Comparison of ENCODE assay signal across 29 mouse cellular contexts in the genomic region with DNA sequence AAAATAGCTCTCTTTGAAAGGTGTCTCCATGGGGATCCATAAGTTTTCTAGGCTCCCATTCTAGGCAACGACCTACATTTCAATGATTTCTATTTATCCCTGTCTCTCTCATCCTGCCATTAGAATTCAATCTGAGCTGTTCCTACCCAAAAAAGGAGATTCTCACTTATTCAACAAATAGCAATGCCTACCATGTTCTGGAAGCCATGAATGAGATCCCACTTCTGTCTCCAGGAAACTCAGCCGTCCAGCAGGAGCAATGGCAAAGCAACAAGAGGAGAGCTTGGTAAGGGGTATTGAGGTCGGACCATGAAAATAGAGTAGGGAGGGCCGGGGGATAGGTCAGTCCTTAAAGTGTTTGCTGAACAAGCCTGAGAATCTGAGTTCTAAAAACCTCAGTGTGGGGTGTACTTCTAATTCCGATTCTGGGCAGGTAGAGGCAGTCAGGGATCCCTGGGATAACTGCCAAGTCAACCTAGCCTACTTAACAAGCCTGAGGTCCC. TPM values are rescaled to one million over a fixed set of nuclear protein-coding genes. Genes with fewer than 3 reads are reported as not detected.
DNase-seq lines count a peak whose midpoint lies in the region; ATAC-seq and TF ChIP-seq lines count a peak whose summit lies in the region.
"Had no signal": no experiment of that assay in that cellular context is flagged by ENCODE, and none has a peak within 500 bp of the region (broad histone marks: within the 10 kb centered on the region; RNA-seq: fewer than 3 reads in every experiment).

No protein-coding gene starts in this region.

- 65% methylated on average over 5 of the region's 5 CpGs for WGBS in forebrain, postnatal 0 days
- 80% methylated on average over 5 of the region's 5 CpGs for WGBS in forebrain, embryonic 13.5 days
- WGBS in hindbrain, embryonic 14.5 days = 80% methylated on average over 5 of the region's 5 CpGs
- WGBS in hindbrain, embryonic 10.5 days = 84% methylated on average over 5 of the region's 5 CpGs
- WGBS in thymus, adult 2 months = 93% methylated on average over 5 of the region's 5 CpGs

- H3K9ac ChIP-seq in forebrain, postnatal 0 days = no peak overlapping the region
- H3K9ac ChIP-seq in forebrain, embryonic 13.5 days = no peak overlapping the region
- H3K9ac ChIP-seq in hindbrain, embryonic 14.5 days = no peak overlapping the region
- H3K9ac ChIP-seq: embryonic facial prominence, embryonic 12.5 days; forebrain, embryonic 15.5 days; heart, embryonic 13.5 days; limb, embryonic 13.5 days; lung, embryonic 15.5 days; midbrain, embryonic 12.5 days; neural tube, embryonic 13.5 days had no signal

- H3K27me3 ChIP-seq in forebrain, postnatal 0 days (ENCODE audit: insufficient read depth, low read length) = no peaks in the 10 kb centered on the region
- H3K27me3 ChIP-seq in forebrain, embryonic 13.5 days = no peaks in the 10 kb centered on the region
- no peaks in the 10 kb centered on the region for H3K27me3 ChIP-seq in hindbrain, embryonic 14.5 days (ENCODE audit: control insufficient read depth, insufficient read depth, low read length)
- H3K27me3 ChIP-seq in hindbrain, embryonic 10.5 days (ENCODE audit: insufficient read depth, poor library complexity, severe bottlenecking) = no peaks in the 10 kb centered on the region
- no peaks in the 10 kb centered on the region for H3K27me3 ChIP-seq in thymus, adult 2 months (ENCODE audit: control insufficient read depth, insufficient read depth, low read length)
- H3K27me3 ChIP-seq: CH12.LX; embryonic facial prominence, embryonic 12.5 days; forebrain, embryonic 15.5 days; heart, embryonic 13.5 days; limb, embryonic 13.5 days; lung, embryonic 15.5 days; midbrain, embryonic 12.5 days; neural tube, embryonic 13.5 days had no signal

- 0 out of 2 replicates have a peak overlapping the region, but pooled peaks have one; percentile 35 for H3K27ac ChIP-seq in forebrain, postnatal 0 days (ENCODE audit: low read depth, low read length)
- no peak overlapping the region for H3K27ac ChIP-seq in forebrain, embryonic 13.5 days
- 0 out of 2 replicates have a peak overlapping the region, but pooled peaks have one; percentile 18 for H3K27ac ChIP-seq in hindbrain, embryonic 14.5 days
- no peak overlapping the region for H3K27ac ChIP-seq in hindbrain, embryonic 10.5 days
- peak overlapping the region; percentile 69 for H3K27ac ChIP-seq in layer of hippocampus, adult 2 months
- H3K27ac ChIP-seq in thymus, adult 2 months (ENCODE audit: control insufficient read depth, insufficient read depth, low read length) = peak overlapping the region; percentile 82
- H3K27ac ChIP-seq: embryonic facial prominence, embryonic 12.5 days; forebrain, embryonic 15.5 days; heart, embryonic 13.5 days; limb, embryonic 13.5 days; lung, embryonic 15.5 days; midbrain, embryonic 12.5 days; neural tube, embryonic 13.5 days had no signal

- H3K9me3 ChIP-seq in forebrain, postnatal 0 days (ENCODE audit: low read length) = no peaks in the 10 kb centered on the region
- H3K9me3 ChIP-seq in forebrain, embryonic 13.5 days (replicated peaks) = no peaks in the 10 kb centered on the region
- H3K9me3 ChIP-seq in hindbrain, embryonic 14.5 days (ENCODE audit: control insufficient read depth, low read length) = no peaks in the 10 kb centered on the region
- no peaks in the 10 kb centered on the region for H3K9me3 ChIP-seq in hindbrain, embryonic 10.5 days
- H3K9me3 ChIP-seq: embryonic facial prominence, embryonic 12.5 days; forebrain, embryonic 15.5 days; heart, embryonic 13.5 days; limb, embryonic 13.5 days; lung, embryonic 15.5 days; midbrain, embryonic 12.5 days; neural tube, embryonic 13.5 days had no signal

- peaks cover 56% of the 10 kb centered on the region for H3K36me3 ChIP-seq in forebrain, postnatal 0 days (ENCODE audit: insufficient read depth)
- H3K36me3 ChIP-seq in forebrain, embryonic 13.5 days (ENCODE audit: poor library complexity, severe bottlenecking) = peaks cover 96% of the 10 kb centered on the region
- H3K36me3 ChIP-seq in hindbrain, embryonic 14.5 days (replicated peaks; ENCODE audit: control insufficient read depth, insufficient read depth) = peaks cover 97% of the 10 kb centered on the region
- H3K36me3 ChIP-seq in hindbrain, embryonic 10.5 days = peaks cover 99% of the 10 kb centered on the region
- peaks cover 28% of the 10 kb centered on the region for H3K36me3 ChIP-seq in thymus, adult 2 months (ENCODE audit: control insufficient read depth, insufficient read depth, low read length)

- peak; percentile 26; the same call in 1 of the 2 replicates for ATAC-seq in forebrain, postnatal 0 days
- no peak for ATAC-seq in forebrain, embryonic 13.5 days
- ATAC-seq in hindbrain, embryonic 14.5 days (ENCODE audit: low FRiP score) = peak; percentile 38; the same call in 1 of the 2 replicates
- ATAC-seq: activated CD4-positive, CD25-positive, alpha-beta regulatory T cell, adult 4 months; forebrain, embryonic 15.5 days; intestine, postnatal 0 days had no signal

- DNase-seq in forebrain, postnatal 0 days = no peak
- DNase-seq in hindbrain, embryonic 14.5 days (ENCODE audit: low spot score) = no peak
- DNase-seq in hindbrain, embryonic 10.5 days (ENCODE audit: low spot score) = no peak
- no peak for DNase-seq in layer of hippocampus, adult 2 months (ENCODE audit: low spot score in 2 of 2)
- DNase-seq in layer of hippocampus, postnatal 10 days (ENCODE audit: low spot score in 2 of 2) = no peak
- DNase-seq in thymus, adult 2 months = no peak
- DNase-seq in thymus, postnatal 10 days (ENCODE audit: low spot score in 2 of 2) = no peak
- DNase-seq: adrenal gland, adult 2 months; adrenal gland, postnatal 36 days; cerebellum, adult 11 months; cerebellum, adult 9-10 months; cerebellum, postnatal 36 days; embryo, embryonic 11 days; gastrocnemius, postnatal 14 days; heart, postnatal 14 days; kidney, postnatal 25 days had no signal

- TF ChIP-seq POLR2A in thymus, adult 2 months (IDR thresholded peaks at IDR 0.05; ENCODE audit: control insufficient read depth, extremely low read depth, insufficient read depth, low read length, poor library complexity) = no peak

- peaks cover 15% of the 10 kb centered on the region for H3K4me1 ChIP-seq in forebrain, postnatal 0 days (ENCODE audit: insufficient read depth)
- peaks cover 64% of the 10 kb centered on the region for H3K4me1 ChIP-seq in forebrain, embryonic 13.5 days
- H3K4me1 ChIP-seq in hindbrain, embryonic 14.5 days (replicated peaks; ENCODE audit: control insufficient read depth, insufficient read depth, low read length) = peaks cover 73% of the 10 kb centered on the region
- peaks cover 23% of the 10 kb centered on the region for H3K4me1 ChIP-seq in hindbrain, embryonic 10.5 days (replicated peaks)
- H3K4me1 ChIP-seq in thymus, adult 2 months (replicated peaks; ENCODE audit: control insufficient read depth, insufficient read depth, low read length) = peaks cover 38% of the 10 kb centered on the region

- TF ChIP-seq CTCF in forebrain, postnatal 0 days (IDR thresholded peaks at IDR 0.05; ENCODE audit: low read depth) = no peak
- TF ChIP-seq CTCF in layer of hippocampus, adult 2 months (conservative IDR thresholded peaks at IDR 0.05) = no peak
- no peak for TF ChIP-seq CTCF in thymus, adult 2 months (IDR thresholded peaks at IDR 0.05; ENCODE audit: borderline replicate concordance, control insufficient read depth, extremely low read depth, insufficient read depth, low read length, poor library complexity)

- H3K4me3 ChIP-seq in forebrain, postnatal 0 days (ENCODE audit: low read depth, low read length) = no peak overlapping the region
- H3K4me3 ChIP-seq in forebrain, embryonic 13.5 days = no peak overlapping the region
- no peak overlapping the region for H3K4me3 ChIP-seq in hindbrain, embryonic 14.5 days (replicated peaks; ENCODE audit: low read length)
- no peak overlapping the region for H3K4me3 ChIP-seq in hindbrain, embryonic 10.5 days
- 0 out of 2 replicates have a peak overlapping the region, but pooled peaks have one; percentile 2 for H3K4me3 ChIP-seq in layer of hippocampus, adult 2 months
- H3K4me3 ChIP-seq in thymus, adult 2 months (ENCODE audit: control insufficient read depth, insufficient read depth, low read length) = no peak overlapping the region
- H3K4me3 ChIP-seq: embryonic facial prominence, embryonic 12.5 days; forebrain, embryonic 15.5 days; heart, embryonic 13.5 days; limb, embryonic 13.5 days; lung, embryonic 15.5 days; midbrain, embryonic 12.5 days; myocyte; neural tube, embryonic 13.5 days had no signal

- no peak overlapping the region for H3K4me2 ChIP-seq in forebrain, postnatal 0 days (ENCODE audit: low read depth)
- H3K4me2 ChIP-seq in forebrain, embryonic 13.5 days = no peak overlapping the region
- H3K4me2 ChIP-seq in hindbrain, embryonic 14.5 days (replicated peaks) = no peak overlapping the region
- H3K4me2 ChIP-seq: embryonic facial prominence, embryonic 12.5 days; forebrain, embryonic 15.5 days; heart, embryonic 13.5 days; limb, embryonic 13.5 days; liver, embryonic 11.5 days; lung, embryonic 15.5 days; midbrain, embryonic 12.5 days; neural tube, embryonic 13.5 days had no signal

RNA-seq across cellular contexts. Expression of gene Trib2, which starts 12.7 kb away (rescaled TPM):
- total RNA-seq in forebrain, postnatal 0 days (2014; rRNA removed) = 114 and 152 TPM in 2 replicates
- 59.0 and 82.3 TPM in 2 replicates for polyA plus RNA-seq in forebrain, postnatal 0 days (2015; fragmentation: Nextera tagmentation; extraction: Ambion mirVana)
- polyA plus RNA-seq in forebrain, embryonic 13.5 days (2015; fragmentation: Nextera tagmentation; extraction: Ambion mirVana) = 76.6 and 81.6 TPM in 2 replicates
- 150 and 174 TPM in 2 replicates for polyA plus RNA-seq in hindbrain, embryonic 14.5 days (2014; fragmentation: Nextera tagmentation; extraction: Ambion mirVana)
- polyA plus RNA-seq in hindbrain, embryonic 10.5 days (2016; fragmentation: Nextera tagmentation; extraction: Ambion mirVana) = 41.6 and 56.9 TPM in 2 replicates
- total RNA-seq in layer of hippocampus, adult 2 months (2021) = 10 to 100 TPM; 32.2 to 33.5 TPM
- 10 to 100 TPM; 71.6 to 72.5 TPM for total RNA-seq in layer of hippocampus, postnatal 10 days (2021)
- 46.3 and 49.5 TPM in 2 replicates for polyA plus RNA-seq in thymus, adult 2 months (2012; rRNA removed)

Comparison
In these comparisons a context has a peak if more than half of its experiments do, and no peak if none do; other contexts are left out.
1. H3K27ac ChIP-seq: peak in forebrain, postnatal 0 days (single experiment), hindbrain, embryonic 14.5 days (single experiment), layer of hippocampus, adult 2 months (single experiment) and thymus, adult 2 months (single experiment); none in forebrain, embryonic 13.5 days (single experiment) and hindbrain, embryonic 10.5 days (single experiment).